Mouse (Mus musculus): ENCODE measurements around the gene Ddr2. TPM values are rescaled to one million over a fixed set of nuclear protein-coding genes. Genes with fewer than 3 reads are reported as not detected.

The Ddr2 gene
- polyA plus RNA-seq, 1 experiment from 2014 or later = 41.1 TPM

- no peak for ATAC-seq (replicated peaks; ENCODE audit: low FRiP score, low TSS enrichment, low read depth)
- DNase-seq (ENCODE audit: low spot score) = no peak
- Histone ChIP-seq H3K9me3 (ENCODE audit: control insufficient read depth, low read length) (no peaks in the 10 kb centered on the region), H3K4me3 (ENCODE audit: low read depth, low read length) (no peak overlapping the region), H3K4me1 (replicated peaks; ENCODE audit: control insufficient read depth, insufficient read depth, low read length) (no peaks in the 10 kb centered on the region), H3K9ac (ENCODE audit: low read length) (no peak overlapping the region), H3K27ac (ENCODE audit: low read depth) (no peak overlapping the region), H3K4me2 (ENCODE audit: low read length) (no peak overlapping the region), H3K36me3 (ENCODE audit: control insufficient read depth, insufficient read depth, low read length) (peaks cover 4% of the 10 kb centered on the region; the same call in 1 of the 2 replicates), H3K27me3 (replicated peaks; ENCODE audit: control insufficient read depth, insufficient read depth, low read length) (no peaks in the 10 kb centered on the region)
- WGBS = 63% methylated on average over 3 of the region's 3 CpGs
These were observed 164.6 kb downstream of the Ddr2 start for GRCm38 (mm10) chr1:169946004-169946403.

GRCm38 (mm10) chr1:169939345-169939744 lies 171.2 kb downstream of the Ddr2 start:
- Histone ChIP-seq H3K4me2 (ENCODE audit: low read length) (no peak overlapping the region), H3K9ac (ENCODE audit: low read length) (no peak overlapping the region), H3K9me3 (ENCODE audit: control insufficient read depth, low read length) (no peaks in the 10 kb centered on the region), H3K36me3 (ENCODE audit: control insufficient read depth, insufficient read depth, low read length) (no peaks in the 10 kb centered on the region), H3K27ac (ENCODE audit: low read depth) (no peak overlapping the region), H3K4me1 (replicated peaks; ENCODE audit: control insufficient read depth, insufficient read depth, low read length) (no peaks in the 10 kb centered on the region), H3K4me3 (ENCODE audit: low read depth, low read length) (no peak overlapping the region), H3K27me3 (replicated peaks; ENCODE audit: control insufficient read depth, insufficient read depth, low read length) (no peaks in the 10 kb centered on the region)
- DNase-seq (ENCODE audit: low spot score) (peak; percentile 66), ATAC-seq (replicated peaks; ENCODE audit: low FRiP score, low TSS enrichment, low read depth) (no peak)
- 9% methylated on average over 2 of the region's 2 CpGs for WGBS

GRCm38 (mm10) chr1:169934005-169934725 lies 176.4 kb downstream of the Ddr2 start:
- DNase-seq (ENCODE audit: low spot score) = peak; percentile 64

GRCm38 (mm10) chr1:169932122-169932746 lies 178.3 kb downstream of the Ddr2 start:
- WGBS = 78% methylated on average over 7 of the region's 7 CpGs
- no peak overlapping the region for H3K4me2 ChIP-seq (ENCODE audit: low read length)
- DNase-seq (ENCODE audit: low spot score) (no peak), ATAC-seq (replicated peaks; ENCODE audit: low FRiP score, low TSS enrichment, low read depth) (no peak)
- no peak overlapping the region for H3K4me3 ChIP-seq (ENCODE audit: low read depth, low read length)
- H3K4me1 ChIP-seq (replicated peaks; ENCODE audit: control insufficient read depth, insufficient read depth, low read length) = no peaks in the 10 kb centered on the region
- H3K9me3 ChIP-seq (ENCODE audit: control insufficient read depth, low read length) = no peaks in the 10 kb centered on the region
- H3K27me3 ChIP-seq (replicated peaks; ENCODE audit: control insufficient read depth, insufficient read depth, low read length) = no peaks in the 10 kb centered on the region
- no peak overlapping the region for H3K9ac ChIP-seq (ENCODE audit: low read length)
- H3K27ac ChIP-seq (ENCODE audit: low read depth) = no peak overlapping the region
- no peaks in the 10 kb centered on the region for H3K36me3 ChIP-seq (ENCODE audit: control insufficient read depth, insufficient read depth, low read length)

More at GRCm38 (mm10) chr1:169934005-169934725, 176.4 kb downstream of the Ddr2 start:
- ATAC-seq (replicated peaks; ENCODE audit: low FRiP score, low TSS enrichment, low read depth) = no peak
- H3K36me3 ChIP-seq (ENCODE audit: control insufficient read depth, insufficient read depth, low read length) = no peaks in the 10 kb centered on the region
- no peak overlapping the region for H3K4me3 ChIP-seq (ENCODE audit: low read depth, low read length)
- H3K9me3 ChIP-seq (ENCODE audit: control insufficient read depth, low read length) = no peaks in the 10 kb centered on the region
- no peaks in the 10 kb centered on the region for H3K4me1 ChIP-seq (replicated peaks; ENCODE audit: control insufficient read depth, insufficient read depth, low read length)
- no peak overlapping the region for H3K9ac ChIP-seq (ENCODE audit: low read length)
- no peaks in the 10 kb centered on the region for H3K27me3 ChIP-seq (replicated peaks; ENCODE audit: control insufficient read depth, insufficient read depth, low read length)
- 0 out of 2 replicates have a peak overlapping the region, but pooled peaks have one; percentile 16 for H3K4me2 ChIP-seq (ENCODE audit: low read length)
- H3K27ac ChIP-seq (ENCODE audit: low read depth) = no peak overlapping the region
- WGBS = 51% methylated on average over 16 of the region's 16 CpGs

- DNase-seq (ENCODE audit: low spot score) = no peak
These were observed 178.9 kb downstream of the Ddr2 start for GRCm38 (mm10) chr1:169931698-169932097.

GRCm38 (mm10) chr1:169928454-169928971 lies 182.0 kb downstream of the Ddr2 start, which contains the start of gene Ccdc190:
TSS of gene Ccdc190 (plus strand) at chr1:169928648.
- WGBS = 23% methylated on average over 12 of the region's 12 CpGs
- Histone ChIP-seq H3K9ac (ENCODE audit: low read length) (no peak within 1 kb of the TSS), H3K4me2 (ENCODE audit: low read length) (peak within 1 kb of the TSS; percentile 24; the same call in 1 of the 2 replicates), H3K4me3 (ENCODE audit: low read depth, low read length) (no peak within 1 kb of the TSS), H3K27me3 (replicated peaks; ENCODE audit: control insufficient read depth, insufficient read depth, low read length) (no peaks in the 10 kb centered on the region), H3K9me3 (ENCODE audit: control insufficient read depth, low read length) (no peaks in the 10 kb centered on the region), H3K36me3 (ENCODE audit: control insufficient read depth, insufficient read depth, low read length) (no peaks in the 10 kb centered on the region), H3K4me1 (replicated peaks; ENCODE audit: control insufficient read depth, insufficient read depth, low read length) (no peaks in the 10 kb centered on the region), H3K27ac (ENCODE audit: low read depth) (no peak within 1 kb of the TSS)
- ATAC-seq (replicated peaks; ENCODE audit: low FRiP score, low TSS enrichment, low read depth) = no peak
- DNase-seq (ENCODE audit: low spot score) = peak; percentile 50

More at GRCm38 (mm10) chr1:169931698-169932097, 178.9 kb downstream of the Ddr2 start:
- no peak overlapping the region for H3K4me2 ChIP-seq (ENCODE audit: low read length)
- H3K9me3 ChIP-seq (ENCODE audit: control insufficient read depth, low read length) = no peaks in the 10 kb centered on the region
- H3K27ac ChIP-seq (ENCODE audit: low read depth) = no peak overlapping the region
- H3K36me3 ChIP-seq (ENCODE audit: control insufficient read depth, insufficient read depth, low read length) = no peaks in the 10 kb centered on the region
- no peak for ATAC-seq (replicated peaks; ENCODE audit: low FRiP score, low TSS enrichment, low read depth)
- no peak overlapping the region for H3K9ac ChIP-seq (ENCODE audit: low read length)
- WGBS = 84% methylated on average over 7 of the region's 7 CpGs
- no peaks in the 10 kb centered on the region for H3K4me1 ChIP-seq (replicated peaks; ENCODE audit: control insufficient read depth, insufficient read depth, low read length)
- no peak overlapping the region for H3K4me3 ChIP-seq (ENCODE audit: low read depth, low read length)
- no peaks in the 10 kb centered on the region for H3K27me3 ChIP-seq (replicated peaks; ENCODE audit: control insufficient read depth, insufficient read depth, low read length)

GRCm38 (mm10) chr1:169927753-169928369 lies 182.7 kb downstream of the Ddr2 start:
- Histone ChIP-seq H3K27me3 (replicated peaks; ENCODE audit: control insufficient read depth, insufficient read depth, low read length) (no peaks in the 10 kb centered on the region), H3K4me2 (ENCODE audit: low read length) (no peak overlapping the region), H3K27ac (ENCODE audit: low read depth) (no peak overlapping the region), H3K36me3 (ENCODE audit: control insufficient read depth, insufficient read depth, low read length) (no peaks in the 10 kb centered on the region), H3K9me3 (ENCODE audit: control insufficient read depth, low read length) (no peaks in the 10 kb centered on the region), H3K4me3 (ENCODE audit: low read depth, low read length) (no peak overlapping the region), H3K4me1 (replicated peaks; ENCODE audit: control insufficient read depth, insufficient read depth, low read length) (no peaks in the 10 kb centered on the region), H3K9ac (ENCODE audit: low read length) (no peak overlapping the region)
- ATAC-seq (replicated peaks; ENCODE audit: low FRiP score, low TSS enrichment, low read depth) (no peak), DNase-seq (ENCODE audit: low spot score) (peak; percentile 43)
- 68% methylated on average over 8 of the region's 8 CpGs for WGBS

GRCm38 (mm10) chr1:169924567-169924966 lies 186.0 kb downstream of the Ddr2 start:
- Histone ChIP-seq H3K36me3 (ENCODE audit: control insufficient read depth, insufficient read depth, low read length) (no peaks in the 10 kb centered on the region), H3K4me1 (replicated peaks; ENCODE audit: control insufficient read depth, insufficient read depth, low read length) (no peaks in the 10 kb centered on the region), H3K4me3 (ENCODE audit: low read depth, low read length) (no peak overlapping the region), H3K27ac (ENCODE audit: low read depth) (no peak overlapping the region), H3K9me3 (ENCODE audit: control insufficient read depth, low read length) (no peaks in the 10 kb centered on the region), H3K9ac (ENCODE audit: low read length) (no peak overlapping the region), H3K27me3 (replicated peaks; ENCODE audit: control insufficient read depth, insufficient read depth, low read length) (no peaks in the 10 kb centered on the region), H3K4me2 (ENCODE audit: low read length) (no peak overlapping the region)
- 88% methylated on average over 2 of the region's 2 CpGs for WGBS
- no peak for ATAC-seq (replicated peaks; ENCODE audit: low FRiP score, low TSS enrichment, low read depth)
- no peak for DNase-seq (ENCODE audit: low spot score)

All from intestine, embryonic 14.5 days (tissue).